Mouse (Mus musculus): ENCODE data around the gene Pnkd. TPM values are rescaled to one million over a fixed set of nuclear protein-coding genes. Genes with fewer than 3 reads are reported as not detected.

Pnkd gene
- polyA plus RNA-seq, 1 experiment: 37.8 TPM

- H3K27ac ChIP-seq (ENCODE audit: insufficient read depth, low read depth, low read length): no peak overlapping the region
- peaks cover 8% of the 10 kb centered on the region for H3K4me1 ChIP-seq (ENCODE audit: control insufficient read depth, insufficient read depth, low read length)
- TF ChIP-seq POLR2A (IDR thresholded peaks at IDR 0.05; ENCODE audit: borderline replicate concordance, low read depth, low read length) (no peak), CTCF (IDR thresholded peaks at IDR 0.05; ENCODE audit: low read depth, low read length) (no peak)
- no peak overlapping the region for H3K4me3 ChIP-seq (ENCODE audit: insufficient read depth, low read length)
Measured at GRCm38 (mm10) chr1:74344163-74344916, 59.6 kb downstream of the Pnkd start.

GRCm38 (mm10) chr1:74351185-74351769 is 66.5 kb downstream of the Pnkd start:
- TF ChIP-seq CTCF (IDR thresholded peaks at IDR 0.05; ENCODE audit: low read depth, low read length) (no peak), POLR2A (IDR thresholded peaks at IDR 0.05; ENCODE audit: borderline replicate concordance, low read depth, low read length) (no peak)
- no peaks in the 10 kb centered on the region for H3K4me1 ChIP-seq (ENCODE audit: control insufficient read depth, insufficient read depth, low read length)
- H3K27ac ChIP-seq (ENCODE audit: insufficient read depth, low read depth, low read length): no peak overlapping the region
- no peak overlapping the region for H3K4me3 ChIP-seq (ENCODE audit: insufficient read depth, low read length)

GRCm38 (mm10) chr1:74352532-74353096 is 67.9 kb downstream of the Pnkd start:
- Histone ChIP-seq H3K4me1 (ENCODE audit: control insufficient read depth, insufficient read depth, low read length) (no peaks in the 10 kb centered on the region), H3K27ac (ENCODE audit: insufficient read depth, low read depth, low read length) (no peak overlapping the region), H3K4me3 (ENCODE audit: insufficient read depth, low read length) (no peak overlapping the region)
- no peak for TF ChIP-seq CTCF (IDR thresholded peaks at IDR 0.05; ENCODE audit: low read depth, low read length)
- TF ChIP-seq POLR2A (IDR thresholded peaks at IDR 0.05; ENCODE audit: borderline replicate concordance, low read depth, low read length): no peak

- no peak overlapping the region for H3K4me3 ChIP-seq (ENCODE audit: insufficient read depth, low read length)
- TF ChIP-seq POLR2A (IDR thresholded peaks at IDR 0.05; ENCODE audit: borderline replicate concordance, low read depth, low read length) (no peak), CTCF (IDR thresholded peaks at IDR 0.05; ENCODE audit: low read depth, low read length) (no peak)
- no peak overlapping the region for H3K27ac ChIP-seq (ENCODE audit: insufficient read depth, low read depth, low read length)
- no peaks in the 10 kb centered on the region for H3K4me1 ChIP-seq (ENCODE audit: control insufficient read depth, insufficient read depth, low read length)
Measured at GRCm38 (mm10) chr1:74353453-74354229, 68.9 kb downstream of the Pnkd start.

- Histone ChIP-seq H3K4me1 (ENCODE audit: control insufficient read depth, insufficient read depth, low read length) (peaks cover 3% of the 10 kb centered on the region; the same call in 1 of the 2 replicates), H3K4me3 (ENCODE audit: insufficient read depth, low read length) (no peak overlapping the region), H3K27ac (ENCODE audit: insufficient read depth, low read depth, low read length) (no peak overlapping the region)
- TF ChIP-seq CTCF (IDR thresholded peaks at IDR 0.05; ENCODE audit: low read depth, low read length) (no peak), POLR2A (IDR thresholded peaks at IDR 0.05; ENCODE audit: borderline replicate concordance, low read depth, low read length) (no peak)
Measured at GRCm38 (mm10) chr1:74357531-74357930, 72.8 kb downstream of the Pnkd start.

- peaks cover 19% of the 10 kb centered on the region for H3K4me1 ChIP-seq (ENCODE audit: control insufficient read depth, insufficient read depth, low read length)
- no peak overlapping the region for H3K4me3 ChIP-seq (ENCODE audit: insufficient read depth, low read length)
- H3K27ac ChIP-seq (ENCODE audit: insufficient read depth, low read depth, low read length): no peak overlapping the region
- no peak for TF ChIP-seq CTCF (IDR thresholded peaks at IDR 0.05; ENCODE audit: low read depth, low read length)
- TF ChIP-seq POLR2A (IDR thresholded peaks at IDR 0.05; ENCODE audit: borderline replicate concordance, low read depth, low read length): no peak
Measured at GRCm38 (mm10) chr1:74359952-74360517, 75.3 kb downstream of the Pnkd start.

GRCm38 (mm10) chr1:74361812-74362211 is 77.1 kb downstream of the Pnkd start, which contains the start of gene Catip:
TSS of gene Catip (plus strand) at chr1:74362108.
- peak; percentile 31; the same call in 1 of the 2 replicates for TF ChIP-seq CTCF (IDR thresholded peaks at IDR 0.05; ENCODE audit: low read depth, low read length)
- TF ChIP-seq POLR2A (IDR thresholded peaks at IDR 0.05; ENCODE audit: borderline replicate concordance, low read depth, low read length): no peak
- Histone ChIP-seq H3K4me3 (ENCODE audit: insufficient read depth, low read length) (no peak within 1 kb of the TSS), H3K27ac (ENCODE audit: insufficient read depth, low read depth, low read length) (no peak within 1 kb of the TSS), H3K4me1 (ENCODE audit: control insufficient read depth, insufficient read depth, low read length) (peaks cover 19% of the 10 kb centered on the region)

- H3K4me3 ChIP-seq (ENCODE audit: insufficient read depth, low read length): no peak overlapping the region
- H3K4me1 ChIP-seq (ENCODE audit: control insufficient read depth, insufficient read depth, low read length): peaks cover 27% of the 10 kb centered on the region
- TF ChIP-seq POLR2A (IDR thresholded peaks at IDR 0.05; ENCODE audit: borderline replicate concordance, low read depth, low read length) (no peak), CTCF (IDR thresholded peaks at IDR 0.05; ENCODE audit: low read depth, low read length) (no peak)
- no peak overlapping the region for H3K27ac ChIP-seq (ENCODE audit: insufficient read depth, low read depth, low read length)
Measured at GRCm38 (mm10) chr1:74362325-74363229, 77.8 kb downstream of the Pnkd start.

Data from bone marrow macrophage, adult 2 months (primary cell).